Mouse (Mus musculus) embryo, embryonic 11 days (tissue): Measurements from ENCODE around the gene Dennd6b.
A peak's percentile ranks its signal among the peaks of the same experiment; 100 is the strongest.

Experiments
- DNase-seq: peaks from one replicate; pipeline ENCODE4 v3.0.0-alpha.2; 2015

Gene Dennd6b

DNA sequence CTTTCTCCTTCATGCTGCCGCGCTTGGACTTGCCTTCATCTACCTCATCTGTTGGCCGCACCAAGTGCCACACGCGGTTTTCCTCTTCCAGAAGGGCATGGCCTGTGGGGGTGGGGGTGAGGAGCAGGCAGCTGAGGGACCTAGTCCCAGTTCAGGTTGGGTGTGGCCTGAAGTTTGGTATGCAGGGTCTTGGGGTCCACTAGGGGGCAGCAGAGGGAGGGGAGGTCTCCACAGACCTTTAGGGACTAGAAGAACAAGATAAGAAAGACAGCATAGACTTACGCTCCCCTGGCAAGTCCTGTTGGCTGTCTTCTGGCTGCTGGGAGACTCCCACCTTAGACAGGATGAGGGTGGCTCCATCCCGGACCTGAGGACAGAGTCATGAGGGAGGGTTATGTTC lies 38.3 kb downstream of the Dennd6b start:
- peak; percentile 89 for DNase-seq

DNA sequence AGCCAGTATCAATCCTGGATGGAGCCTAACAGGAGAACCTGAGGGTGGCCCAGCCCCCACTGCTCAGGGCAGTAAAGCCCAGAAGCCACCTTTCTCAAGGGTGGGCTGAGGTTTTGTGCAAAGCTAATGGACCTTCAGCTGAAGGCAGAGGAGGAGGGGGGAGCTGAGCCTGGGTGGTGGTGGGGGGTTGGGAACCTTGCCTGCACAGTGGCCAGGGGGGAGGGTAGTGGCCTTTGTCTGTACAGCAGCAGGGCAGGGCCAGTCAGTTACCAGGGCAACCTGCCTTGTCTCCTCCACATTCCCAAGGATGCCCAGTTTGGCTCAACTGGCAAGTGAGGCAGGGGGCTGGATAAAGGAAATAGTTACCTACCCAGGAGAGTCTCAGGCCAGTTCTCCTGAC lies 44.0 kb downstream of the Dennd6b start:
- DNase-seq, result peak; percentile 80

DNA sequence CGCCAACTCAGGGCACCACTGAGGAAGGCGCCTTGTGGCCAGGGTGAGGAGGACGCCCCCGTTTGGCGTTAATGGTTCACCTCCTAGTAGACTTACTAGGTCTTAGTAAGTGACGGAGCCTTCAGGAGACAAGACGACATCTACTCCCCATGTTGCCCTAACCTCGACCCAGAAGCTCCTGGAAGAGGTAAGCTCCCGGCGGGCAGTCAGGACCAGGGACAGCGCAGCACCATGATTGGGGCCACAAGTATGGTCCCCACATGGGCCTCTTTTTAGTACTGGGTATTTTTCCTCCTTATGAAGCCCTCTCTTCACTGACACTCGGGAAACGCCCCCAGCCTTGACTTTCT lies 46.3 kb downstream of the Dennd6b start:
- DNase-seq, result peak; percentile 71

DNA sequence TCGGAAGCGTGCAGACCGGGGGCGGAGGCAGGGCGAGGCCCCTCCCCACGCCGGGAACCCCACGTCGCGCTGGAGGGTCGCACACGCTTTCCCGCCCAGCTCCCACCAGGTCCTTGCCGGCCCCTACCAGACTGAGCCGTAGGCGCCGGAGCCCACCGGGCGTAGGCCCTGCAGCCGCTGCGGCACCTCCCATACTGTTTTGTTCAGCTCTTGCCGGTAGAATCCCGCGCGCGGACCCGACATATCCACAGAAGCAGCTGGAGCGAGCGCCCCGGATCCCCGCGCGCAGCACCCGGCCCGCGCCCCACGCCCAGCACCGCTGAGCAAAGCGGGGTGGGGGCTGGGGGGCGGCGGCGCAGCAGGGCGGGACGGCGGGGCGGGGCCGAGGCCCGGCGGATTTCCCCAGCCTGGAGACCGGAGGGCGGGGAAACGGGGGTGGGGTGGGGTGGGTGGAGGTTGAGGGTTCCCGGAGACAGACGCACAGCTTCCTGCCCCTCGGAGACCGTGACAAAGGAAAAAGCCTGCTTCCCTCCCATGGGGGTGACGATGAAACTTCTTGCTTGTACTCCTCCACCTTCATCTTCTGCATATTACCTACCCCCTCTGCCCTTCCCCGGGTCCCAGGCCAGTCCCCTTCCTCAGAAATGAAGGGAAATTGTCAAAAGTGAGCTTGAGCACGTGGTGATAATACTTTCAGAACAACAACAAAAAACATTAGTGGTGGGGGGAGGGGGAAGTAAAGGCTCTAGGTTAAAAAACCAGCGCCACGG lies 46.8 kb downstream of the Dennd6b start, which contains the start of gene Mapk11:
TSS of gene Mapk11 (minus strand) at position 358 of the 770 bp plus-strand sequence.
- peak; percentile 70 for DNase-seq

GRCm38 (mm10) chr15:89148496-89149270 lies 47.6 kb downstream of the Dennd6b start:
- peak; percentile 58 for DNase-seq

GRCm38 (mm10) chr15:89147895-89148294 lies 48.4 kb downstream of the Dennd6b start:
- no peak for DNase-seq

DNA sequence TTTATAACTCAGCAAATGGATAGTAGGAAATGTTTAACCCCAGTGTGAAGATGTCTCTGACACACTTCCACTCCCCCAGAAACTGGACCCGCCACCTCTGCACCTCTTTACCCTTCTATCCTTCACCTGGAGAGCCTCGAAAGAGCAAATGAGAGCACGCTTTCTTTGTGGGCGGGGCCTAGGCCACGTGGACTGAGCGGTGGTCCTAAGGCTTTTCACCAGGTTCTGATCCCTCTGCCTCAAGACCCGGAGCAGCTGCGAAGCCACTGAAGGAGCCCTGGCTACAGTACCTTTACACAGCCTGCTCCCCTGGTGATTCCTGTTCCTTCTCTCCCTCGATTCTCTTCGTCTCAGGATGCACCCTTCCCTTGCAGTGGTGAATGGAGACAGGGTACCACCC lies 48.8 kb downstream of the Dennd6b start:
- DNase-seq, result no peak

DNA sequence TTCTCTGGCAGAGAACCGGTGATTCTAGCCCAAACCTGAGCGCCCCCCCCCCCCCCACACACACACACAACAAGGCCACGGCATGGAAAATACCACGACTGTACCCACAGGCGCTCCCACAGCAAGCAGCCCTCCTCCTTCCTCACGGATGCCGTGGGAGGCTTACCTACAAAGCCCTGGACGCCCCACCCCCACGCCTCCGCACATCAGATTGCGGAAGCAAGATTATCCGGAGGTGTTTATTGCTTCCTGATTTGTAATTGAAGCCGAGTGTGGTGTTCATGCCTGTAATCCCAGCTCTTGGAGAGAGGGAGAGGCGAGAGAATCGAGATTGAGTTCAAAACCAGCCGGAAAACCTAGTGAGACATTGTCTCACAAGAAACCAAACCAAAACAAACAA lies 49.3 kb downstream of the Dennd6b start:
- DNase-seq, result no peak

- peak; percentile 64 for DNase-seq
These were observed 49.8 kb downstream of the Dennd6b start for GRCm38 (mm10) chr15:89146537-89146936.

DNA sequence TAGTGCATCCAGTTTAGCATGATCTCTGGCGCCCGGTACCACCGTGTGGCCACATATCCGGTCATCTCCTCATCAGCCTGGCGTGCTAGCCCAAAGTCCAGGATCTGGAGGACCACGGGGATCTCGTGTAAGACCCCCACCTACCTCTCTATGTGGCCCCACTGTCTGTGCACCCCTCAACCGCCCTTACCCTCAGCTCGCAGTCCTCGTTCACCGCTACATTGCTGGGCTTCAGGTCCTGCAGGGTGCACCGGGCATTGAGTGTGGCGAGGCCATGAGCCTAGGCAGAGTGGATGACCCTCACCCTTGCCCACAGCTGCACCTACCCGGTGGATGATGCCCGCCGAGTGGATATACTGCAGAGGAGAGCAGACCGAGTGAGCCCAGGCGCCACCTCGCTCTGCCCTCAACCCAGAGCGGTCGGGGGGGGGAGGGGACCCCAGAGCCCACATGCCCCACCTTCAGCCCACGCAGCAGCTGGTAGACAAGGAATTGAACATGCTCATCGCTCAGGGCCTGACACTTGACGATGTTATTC lies 50.4 kb downstream of the Dennd6b start:
- DNase-seq, result no peak

GRCm38 (mm10) chr15:89144965-89145364 lies 51.3 kb downstream of the Dennd6b start:
- no peak for DNase-seq

GRCm38 (mm10) chr15:89143134-89143533 lies 53.2 kb downstream of the Dennd6b start:
- DNase-seq, result no peak

GRCm38 (mm10) chr15:89141905-89142304 lies 54.4 kb downstream of the Dennd6b start:
- DNase-seq, result no peak

DNA sequence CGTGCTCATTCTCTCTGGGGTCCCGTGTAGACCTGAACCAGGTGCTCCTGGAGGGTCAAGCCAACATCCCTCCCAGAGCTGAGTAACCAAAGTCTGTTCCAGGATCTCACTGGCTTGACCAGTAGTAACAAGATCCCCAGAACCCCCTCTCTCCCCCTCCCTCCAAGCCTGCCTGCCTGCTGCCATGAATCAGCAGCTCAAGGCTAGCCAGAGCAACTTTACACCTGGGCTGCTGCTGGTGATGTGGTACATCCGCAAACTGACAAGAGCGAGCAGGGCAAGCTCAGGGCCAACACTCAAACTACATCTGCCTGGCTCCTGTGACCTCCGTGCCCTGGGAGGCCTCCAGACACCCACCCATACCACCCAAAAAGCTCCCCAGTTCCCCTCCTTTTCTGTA lies 54.9 kb downstream of the Dennd6b start:
- DNase-seq, result no peak

DNA sequence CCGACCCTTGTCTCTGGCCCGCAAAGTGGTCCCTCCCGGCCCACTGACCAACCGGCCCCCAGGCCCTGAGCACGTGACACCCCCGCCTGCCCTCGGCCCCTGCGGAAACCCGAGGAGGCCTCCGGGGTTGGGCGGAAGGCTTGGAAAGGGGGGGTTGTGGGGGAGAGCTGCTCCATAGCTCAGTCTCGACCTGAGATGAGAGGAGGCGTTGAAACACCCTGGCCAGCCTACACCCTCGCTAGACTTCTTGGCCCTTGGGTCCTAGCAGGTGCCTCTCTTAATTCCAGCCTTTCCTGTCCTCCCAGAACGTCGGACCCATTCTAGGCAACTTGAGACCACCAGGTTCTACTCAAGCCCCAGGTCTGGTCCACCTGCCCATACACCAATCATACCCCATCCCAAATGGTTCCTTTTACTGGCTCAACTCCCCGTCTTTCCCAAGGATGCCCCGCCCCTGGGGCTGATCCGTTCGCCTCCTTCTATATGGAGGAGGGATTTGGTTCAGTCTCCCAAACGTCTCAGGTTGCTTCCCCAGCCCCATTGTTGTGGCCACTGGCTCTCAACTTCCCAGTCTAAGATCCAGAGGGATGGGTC lies 55.5 kb downstream of the Dennd6b start, which contains the start of gene Mapk12:
TSS of gene Mapk12 (minus strand) at position 45 of the 594 bp plus-strand sequence.
- peak; percentile 83 for DNase-seq

GRCm38 (mm10) chr15:89140048-89140658 lies 56.1 kb downstream of the Dennd6b start:
- DNase-seq, result peak; percentile 68

DNA sequence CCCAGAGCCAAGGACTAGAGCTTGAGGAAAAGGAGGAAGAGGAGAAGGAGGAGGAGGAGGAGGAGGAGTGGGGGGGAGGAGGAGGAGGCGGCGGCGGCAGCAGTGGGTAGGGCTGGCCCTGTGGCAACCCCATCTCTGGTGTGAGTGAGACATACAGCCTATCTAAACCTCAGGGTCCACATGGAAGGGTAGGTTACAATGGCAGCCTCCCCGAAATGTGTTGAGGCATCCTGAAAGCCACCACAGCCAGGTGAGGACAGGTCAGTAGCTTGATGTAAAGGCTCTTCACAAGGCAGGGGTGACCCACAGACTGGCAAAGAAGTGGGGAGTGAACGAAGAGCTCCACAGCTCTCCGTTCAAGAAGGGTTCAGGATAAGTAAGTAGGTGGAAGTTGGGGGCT lies 57.8 kb downstream of the Dennd6b start:
- DNase-seq, result no peak

DNA sequence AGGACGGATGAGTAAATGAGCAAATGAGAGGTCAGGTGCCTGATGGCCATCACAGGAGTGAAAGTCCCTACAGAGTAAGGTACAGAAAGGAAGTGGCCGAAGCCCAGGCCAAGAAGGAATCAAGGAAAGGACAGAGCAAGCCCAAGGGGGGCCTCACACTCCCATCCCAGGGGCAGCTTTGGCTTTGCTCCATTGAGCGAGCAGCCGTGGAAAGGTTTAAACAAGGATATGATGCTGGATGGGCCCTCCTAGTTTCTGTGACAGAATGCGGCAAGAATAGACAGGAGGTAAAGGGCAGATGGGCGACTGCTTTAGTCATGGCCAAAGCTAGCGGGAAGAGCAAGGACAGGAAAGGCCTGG lies 58.3 kb downstream of the Dennd6b start:
- DNase-seq, result no peak

DNA sequence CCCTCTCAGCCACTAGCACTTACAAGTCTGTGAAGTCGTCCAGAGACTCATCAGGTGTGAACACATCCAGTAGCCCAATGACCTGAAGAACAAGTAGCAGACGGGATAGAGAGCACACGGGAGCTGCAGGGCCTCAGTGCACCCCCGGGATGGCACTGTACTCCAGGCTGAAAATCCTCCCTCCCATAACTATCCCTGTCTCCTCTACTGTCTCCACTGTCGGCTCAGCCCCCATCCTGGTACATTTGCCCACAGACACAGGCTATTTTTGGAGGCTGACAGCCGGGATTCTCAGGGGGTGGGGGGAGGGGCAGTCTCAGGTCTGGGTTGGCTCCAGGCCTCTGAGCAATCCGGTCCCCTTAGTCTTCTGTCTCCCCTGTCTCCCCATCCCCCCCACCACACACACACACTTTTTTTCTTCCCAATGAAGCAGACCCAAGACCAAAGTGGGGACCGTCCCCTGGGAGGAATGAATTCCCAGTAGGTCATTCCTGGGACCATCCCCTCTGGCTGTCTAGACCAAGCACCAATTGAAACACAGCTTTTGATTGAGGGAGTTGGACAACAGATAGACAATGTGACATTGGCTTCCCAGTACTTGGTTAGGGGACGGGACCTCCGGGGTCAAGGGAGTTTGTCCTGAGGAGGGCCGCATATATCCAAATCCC lies 58.8 kb downstream of the Dennd6b start:
- no peak for DNase-seq

- no peak for DNase-seq
These were observed 59.7 kb downstream of the Dennd6b start for GRCm38 (mm10) chr15:89136461-89137155.
